Mouse (Mus musculus): ENCODE results near the gene Dph2. TPM values are rescaled to one million over a fixed set of nuclear protein-coding genes. Genes with fewer than 3 reads are reported as not detected.

Gene Dph2
- total and polyA plus RNA-seq, 3 experiments: 25.2 to 27.2 TPM; not detected in 1

GRCm38 (mm10) chr4:117839366-117839765 lies 52.5 kb downstream of the Dph2 start:
- no peak for DNase-seq (ENCODE audit: low read depth, low spot score)
- Histone ChIP-seq H3K9ac (ENCODE audit: control insufficient read depth, low read depth, low read length, poor library complexity, severe bottlenecking) (no peak overlapping the region), H3K4me1 (ENCODE audit: control insufficient read depth in 1 of 2, insufficient read depth in 2 of 2, low read length in 2 of 2) (peaks cover 6 to 20% of the 10 kb centered on the region in 2 experiments), H3K9me3 (replicated peaks; ENCODE audit: insufficient read depth, low read length) (no peaks in the 10 kb centered on the region), H3K27ac (ENCODE audit: control insufficient read depth, low read depth, low read length) (no peak overlapping the region), H3K79me2 (ENCODE audit: control insufficient read depth, insufficient read depth, low read length, poor library complexity) (peaks cover 3% of the 10 kb centered on the region; the same call in 1 of the 2 replicates), H3K36me3 (ENCODE audit: control insufficient read depth in 1 of 2, insufficient read depth in 2 of 2, low read length in 2 of 2) (peaks cover 0 to 15% of the 10 kb centered on the region in 2 experiments; a peak in 2 of 4 replicates), H3K4me3 (ENCODE audit: control insufficient read depth in 1 of 2, insufficient read depth in 1 of 2, low read depth in 2 of 2, low read length in 2 of 2) (no peak overlapping the region), H3K27me3 (ENCODE audit: control insufficient read depth in 1 of 2, insufficient read depth in 2 of 2, low read length in 2 of 2) (no peaks in the 10 kb centered on the region)
- TF ChIP-seq USF1 (IDR thresholded peaks at IDR 0.05; ENCODE audit: low read depth, low read length) (no peak), GABPA (IDR thresholded peaks at IDR 0.05; ENCODE audit: low read depth, low read length) (no peak), UBTF (IDR thresholded peaks at IDR 0.05; ENCODE audit: borderline replicate concordance, insufficient read depth, low read depth, low read length) (no peak), POLR2AphosphoS2 (IDR thresholded peaks at IDR 0.05; ENCODE audit: low read length) (no peak), TAL1 (IDR thresholded peaks at IDR 0.05; ENCODE audit: low read length) (no peak), CHD1 (IDR thresholded peaks at IDR 0.05; ENCODE audit: low read depth, low read length) (no peak), EP300 (IDR thresholded peaks at IDR 0.05; ENCODE audit: low read depth in 1 of 2, low read length in 2 of 2) (no peak), TBP (IDR thresholded peaks at IDR 0.05; ENCODE audit: low read depth, low read length) (no peak), ZKSCAN1 (IDR thresholded peaks at IDR 0.05; ENCODE audit: low read depth, low read length) (no peak), MAFK (IDR thresholded peaks at IDR 0.05; ENCODE audit: borderline replicate concordance, low read depth, low read length) (no peak), HCFC1 (IDR thresholded peaks at IDR 0.05; ENCODE audit: low read depth, low read length) (no peak), MYB (IDR thresholded peaks at IDR 0.05; ENCODE audit: low read depth, low read length) (no peak), SIN3A (IDR thresholded peaks at IDR 0.05; ENCODE audit: low read length) (no peak)

Other genes starting within 250 kb of the Dph2 start
- 44.7 and 45.2 TPM in 2 replicates for gene Dmap1, start 209.8 kb downstream of the Dph2 start, total RNA-seq (2012; rRNA removed)
- 10 to 100 TPM in 1 of 2 experiments, not detected in 1; 69.7 TPM for gene Dmap1, start 209.8 kb downstream of the Dph2 start, polyA plus RNA-seq (2012; ENCODE audit: insufficient read depth in 1 of 2, insufficient read length in 2 of 2, low read depth in 1 of 2, low replicate concordance in 2 of 2, missing spikeins in 1 of 2)
- not detected in 2 replicates for gene Gm12845, start 167.6 kb downstream of the Dph2 start, total RNA-seq (2012; rRNA removed)
- not detected for gene Gm12845, start 167.6 kb downstream of the Dph2 start, polyA plus RNA-seq (2012; ENCODE audit: insufficient read depth in 1 of 2, insufficient read length in 2 of 2, low read depth in 1 of 2, low replicate concordance in 2 of 2, missing spikeins in 1 of 2)
- gene Klf17, start 126.4 kb downstream of the Dph2 start, total RNA-seq (2012; rRNA removed): not detected in 2 replicates
- not detected for gene Klf17, start 126.4 kb downstream of the Dph2 start, polyA plus RNA-seq (2012; ENCODE audit: insufficient read depth in 1 of 2, insufficient read length in 2 of 2, low read depth in 1 of 2, low replicate concordance in 2 of 2, missing spikeins in 1 of 2)
- gene Slc6a9, start 57.5 kb downstream of the Dph2 start, total RNA-seq (2012; rRNA removed): 3.2 and 8.3 TPM in 2 replicates
- 10 to 100 TPM in 1 of 2 experiments, not detected in 1; 21.2 TPM for gene Slc6a9, start 57.5 kb downstream of the Dph2 start, polyA plus RNA-seq (2012; ENCODE audit: insufficient read depth in 1 of 2, insufficient read length in 2 of 2, low read depth in 1 of 2, low replicate concordance in 2 of 2, missing spikeins in 1 of 2)
- gene Ccdc24, start 19.5 kb downstream of the Dph2 start, total RNA-seq (2012; rRNA removed): 0.19 and 0.56 TPM in 2 replicates
- gene Ccdc24, start 19.5 kb downstream of the Dph2 start, polyA plus RNA-seq (2012; ENCODE audit: insufficient read depth in 1 of 2, insufficient read length in 2 of 2, low read depth in 1 of 2, low replicate concordance in 2 of 2, missing spikeins in 1 of 2): under 1 TPM in 1 of 2 experiments, not detected in 1; 0.36 TPM
- gene B4galt2, start 8.5 kb downstream of the Dph2 start, total RNA-seq (2012; rRNA removed): 0.08 TPM in 1 of 2 replicates, not detected in the other
- under 1 TPM in 1 of 2 experiments, not detected in 1; 0.19 TPM for gene B4galt2, start 8.5 kb downstream of the Dph2 start, polyA plus RNA-seq (2012; ENCODE audit: insufficient read depth in 1 of 2, insufficient read length in 2 of 2, low read depth in 1 of 2, low replicate concordance in 2 of 2, missing spikeins in 1 of 2)
- 227 and 286 TPM in 2 replicates for gene Atp6v0b, start 4.7 kb downstream of the Dph2 start, total RNA-seq (2012; rRNA removed)
- 100 to 1,000 TPM in 1 of 2 experiments, not detected in 1; 343 TPM for gene Atp6v0b, start 4.7 kb downstream of the Dph2 start, polyA plus RNA-seq (2012; ENCODE audit: insufficient read depth in 1 of 2, insufficient read length in 2 of 2, low read depth in 1 of 2, low replicate concordance in 2 of 2, missing spikeins in 1 of 2)
- gene Ipo13, start 23.0 kb upstream of the Dph2 start, total RNA-seq (2012; rRNA removed): 38.1 and 39.5 TPM in 2 replicates
- 10 to 100 TPM in 1 of 2 experiments, not detected in 1; 88.0 TPM for gene Ipo13, start 23.0 kb upstream of the Dph2 start, polyA plus RNA-seq (2012; ENCODE audit: insufficient read depth in 1 of 2, insufficient read length in 2 of 2, low read depth in 1 of 2, low replicate concordance in 2 of 2, missing spikeins in 1 of 2)
- 0.08 TPM in 1 of 2 replicates, not detected in the other for gene Artn, start 37.7 kb upstream of the Dph2 start, total RNA-seq (2012; rRNA removed)
- gene Artn, start 37.7 kb upstream of the Dph2 start, polyA plus RNA-seq (2012; ENCODE audit: insufficient read depth in 1 of 2, insufficient read length in 2 of 2, low read depth in 1 of 2, low replicate concordance in 2 of 2, missing spikeins in 1 of 2): under 1 TPM in 1 of 2 experiments, not detected in 1; 0.21 TPM
- gene St3gal3, start 242.9 kb upstream of the Dph2 start, total RNA-seq (2012; rRNA removed): 13.2 and 16.4 TPM in 2 replicates
- 10 to 100 TPM in 1 of 2 experiments, not detected in 1; 23.3 TPM for gene St3gal3, start 242.9 kb upstream of the Dph2 start, polyA plus RNA-seq (2012; ENCODE audit: insufficient read depth in 1 of 2, insufficient read length in 2 of 2, low read depth in 1 of 2, low replicate concordance in 2 of 2, missing spikeins in 1 of 2)